Mouse (Mus musculus) myocyte (in vitro differentiated cells): ENCODE measurements at regions not wholly inside any gene's neighbourhood (a gene's known extent, or its start where the extent isn't known, plus 50 kb on each side); places are given as distances from the start of the nearest gene placed in this dataset.

ENCODE experiments used
- MAX ChIP-seq: IDR thresholded peaks from one replicate; pipeline ENCODE4 v1.6.1; 2011; ENCODE audit warnings: low read depth, mild to moderate bottlenecking, control low read depth
- MYOG ChIP-seq, 3 experiments: IDR thresholded peaks; one replicate each; pipeline ENCODE4 v1.6.1; 2011; ENCODE audit warnings: control low read depth in 2 of 3, low read depth in 2 of 3, mild to moderate bottlenecking in 2 of 3; ENCODE audit not compliant: insufficient read length in 2 of 3, control insufficient read depth in 1 of 3, insufficient read depth in 1 of 3
- POLR2A ChIP-seq: IDR thresholded peaks from one replicate; pipeline ENCODE4 v1.6.1; 2011; ENCODE audit warnings: low read depth, mild to moderate bottlenecking, control low read depth, moderate library complexity; ENCODE audit not compliant: insufficient read length
- POLR2AphosphoS2 ChIP-seq: IDR thresholded peaks from one replicate; pipeline ENCODE4 v1.6.1; 2011; ENCODE audit warnings: low read depth, control low read depth; ENCODE audit not compliant: insufficient read length
- TCF12 ChIP-seq: IDR thresholded peaks from one replicate; pipeline ENCODE4 v1.6.1; 2011; ENCODE audit warnings: mild to moderate bottlenecking, control low read depth; ENCODE audit not compliant: poor library complexity, insufficient read depth, severe bottlenecking
- USF1 ChIP-seq: IDR thresholded peaks from one replicate; pipeline ENCODE4 v1.6.1; 2011; ENCODE audit warnings: low read depth, mild to moderate bottlenecking, control low read depth, moderate library complexity

GRCm38 (mm10) chr1:185615819-185616429 lies 161.3 kb downstream of the Slc30a10 start:
- TF ChIP-seq USF1 (no peak), POLR2AphosphoS2 (no peak), TCF12 (no peak), POLR2A (no peak), MYOG (IDR thresholded peaks at IDR 0.05; ENCODE audit: control insufficient read depth in 1 of 3, insufficient read depth in 1 of 3, insufficient read length in 2 of 3, low read depth in 2 of 3) (no peak), MAX (no peak)
